Mouse (Mus musculus) hindbrain, embryonic 15.5 days (tissue): Measurements from ENCODE around the gene Them4. TPM values are rescaled to one million over a fixed set of nuclear protein-coding genes. Genes with fewer than 3 reads are reported as not detected.
"Not testable (repeated sequence)": the region's sequence is repeated elsewhere in the genome, so short reads cannot be mapped to it uniquely, and the experiment has no call there.

Source experiments
- ATAC-seq: fragments of 200-750 bp; cut with Nextera tagmentation; 2 replicates; pipeline ENCODE4 v1.8.0; 2017; ENCODE audit warnings: low read depth, moderate number of reproducible peaks, moderate TSS enrichment; ENCODE audit not compliant: low FRiP score
- H3K27ac ChIP-seq: fragments of 300-500 bp; sonication (generic); replicated peaks from 2 replicates; pipeline ENCODE4 v1.5.1; 2015; ENCODE audit warnings: mild to moderate bottlenecking, inconsistent platforms
- H3K27me3 ChIP-seq: fragments of 300-500 bp; sonication (generic); 2 replicates; pipeline ENCODE4 v1.6.1; 2015; ENCODE audit warnings: control low read depth, inconsistent platforms
- H3K36me3 ChIP-seq: fragments of 300-500 bp; sonication (generic); 2 replicates; pipeline ENCODE4 v1.6.1; 2015; ENCODE audit warnings: control low read depth, inconsistent platforms
- H3K4me1 ChIP-seq: fragments of 300-500 bp; sonication (generic); replicated peaks from 2 replicates; pipeline ENCODE4 v1.6.1; 2015; ENCODE audit warnings: control low read depth, inconsistent platforms
- H3K4me2 ChIP-seq: fragments of 300-500 bp; sonication (generic); 2 replicates; pipeline ENCODE4 v1.6.1; 2015; ENCODE audit warnings: moderate library complexity, mild to moderate bottlenecking, inconsistent platforms
- H3K4me3 ChIP-seq: fragments of 300-500 bp; sonication (generic); 2 replicates; pipeline ENCODE4 v1.5.1; 2015; ENCODE audit warnings: mild to moderate bottlenecking, inconsistent platforms
- H3K9ac ChIP-seq: fragments of 300-500 bp; sonication (generic); 2 replicates; pipeline ENCODE4 v1.6.1; 2015; ENCODE audit warnings: inconsistent platforms
- H3K9me3 ChIP-seq: fragments of 300-500 bp; sonication (generic); 2 replicates; pipeline ENCODE4 v1.6.1; 2016; ENCODE audit warnings: control low read depth, inconsistent platforms
- WGBS: fragments of 180-500 bp; shearing (Covaris S2); methylation state at CpG from one replicate; pipeline ENCODE4 v1.1.7; 2015; 5-methylcytosine and 5-hydroxymethylcytosine counted together
- polyA plus RNA-seq: library from polyadenylated mRNA; unstranded; fragments of >200 nt; fragmentation: Nextera tagmentation; extraction: Ambion mirVana; gene quantifications from 2 replicates; pipeline ENCODE4 v1.2.1, GENCODE M21; 2015

The Them4 gene
- polyA plus RNA-seq, result 56.1 and 57.7 TPM in 2 replicates

DNA sequence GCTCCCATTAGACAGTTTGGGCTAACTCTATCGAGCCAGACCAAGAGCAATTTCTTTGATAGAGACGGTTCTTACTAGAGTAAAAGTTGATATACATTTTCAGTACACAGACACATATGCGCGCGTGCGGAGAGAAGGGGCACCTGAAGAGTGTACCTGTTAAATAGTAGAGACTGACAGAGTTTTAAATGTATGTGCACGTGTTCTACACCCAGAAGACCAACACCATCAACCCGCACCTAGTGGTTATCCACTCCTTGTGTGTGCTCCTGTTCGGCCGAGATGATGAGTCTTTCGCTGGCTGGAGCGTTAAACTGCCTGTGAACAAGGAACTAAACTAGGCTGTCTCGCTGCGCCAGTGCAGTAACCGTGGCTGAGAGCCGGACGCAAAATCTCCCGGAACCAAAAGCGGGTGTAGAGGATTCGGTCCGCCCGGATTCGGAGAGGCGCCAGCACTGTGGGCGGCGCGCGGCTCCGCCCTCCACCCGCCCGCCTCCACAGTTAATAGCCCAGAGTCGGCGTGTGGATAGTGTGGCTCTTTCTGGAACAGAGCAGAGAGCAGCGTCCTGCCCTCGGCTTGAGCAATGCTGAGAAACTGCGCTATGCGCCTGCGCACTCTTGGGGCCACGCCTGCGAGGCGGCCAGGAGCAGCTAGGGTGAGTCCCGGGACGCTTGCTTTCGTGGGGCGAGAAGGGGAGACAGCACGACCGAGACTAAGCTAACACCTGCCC is at the start of gene Them4:
Gene Them4, plus strand, starts transcription at position 457 of the 731 bp plus-strand sequence.
- Histone ChIP-seq H3K4me1 (peaks cover 21% of the 10 kb centered on the region), H3K9me3 (no peaks in the 10 kb centered on the region), H3K4me3 (peak within 1 kb of the TSS; percentile 53), H3K4me2 (peak within 1 kb of the TSS; percentile 74), H3K27me3 (no peaks in the 10 kb centered on the region), H3K9ac (peak within 1 kb of the TSS; percentile 63), H3K27ac (peak within 1 kb of the TSS; percentile 83), H3K36me3 (no peaks in the 10 kb centered on the region)
- ATAC-seq, result peak; percentile 99
- WGBS, result 3% methylated on average over 47 of the region's 47 CpGs

DNA sequence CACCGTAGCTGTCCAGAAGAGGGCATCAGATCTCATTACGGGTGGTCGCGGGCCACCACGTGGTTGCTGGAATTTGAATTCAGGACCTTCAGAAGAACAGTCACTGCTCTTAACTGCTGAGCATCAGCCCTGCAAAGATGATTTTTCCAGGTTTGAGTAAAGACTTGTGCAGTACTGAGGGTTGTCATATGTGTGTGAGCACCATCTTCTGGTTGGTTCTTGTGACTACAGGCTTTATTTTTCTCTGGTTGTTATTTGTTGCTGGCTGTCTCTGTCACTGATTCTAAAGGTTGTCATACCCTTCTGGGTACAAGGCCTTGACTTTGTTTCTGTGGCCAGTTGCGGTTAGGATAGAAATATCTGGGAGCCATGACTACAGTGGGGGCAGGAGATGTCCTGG is 49.3 kb upstream of the Them4 start:
- Histone ChIP-seq H3K9me3 (no peaks in the 10 kb centered on the region), H3K27ac (no peak overlapping the region), H3K4me1 (no peaks in the 10 kb centered on the region), H3K27me3 (no peaks in the 10 kb centered on the region), H3K36me3 (no peaks in the 10 kb centered on the region), H3K4me3 (no peak overlapping the region), H3K4me2 (no peak overlapping the region), H3K9ac (no peak overlapping the region)
- peak; percentile 75 for ATAC-seq
- 54% methylated on average over 6 of the region's 6 CpGs for WGBS

DNA sequence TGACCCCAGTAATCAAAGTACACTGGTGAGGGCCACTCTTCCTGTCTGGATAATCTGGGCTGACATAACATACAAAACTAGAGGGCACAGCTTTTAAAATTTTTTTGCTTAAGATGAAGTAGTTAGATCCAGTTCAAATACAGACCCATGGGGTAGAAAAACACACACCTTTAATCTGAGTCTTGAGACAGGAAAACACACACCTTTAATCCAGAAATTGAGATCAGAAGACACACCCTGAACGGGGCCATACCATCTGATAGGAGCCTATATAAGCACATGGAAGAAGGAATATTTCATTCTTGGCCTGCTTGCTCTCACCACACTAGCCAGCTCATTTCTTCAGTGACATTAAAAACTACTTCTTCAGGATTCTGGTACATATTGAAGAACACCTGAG is 46.2 kb upstream of the Them4 start, which contains the start of gene Gm4778:
Gene Gm4778, plus strand, starts transcription at position 301 of the 400 bp plus-strand sequence.
- H3K4me2 ChIP-seq, H3K27ac ChIP-seq, H3K4me3 ChIP-seq, H3K27me3 ChIP-seq, H3K4me1 ChIP-seq, ATAC-seq, H3K9me3 ChIP-seq, H3K36me3 ChIP-seq, H3K9ac ChIP-seq: not testable (repeated sequence)
- WGBS, result 90% methylated on average over 1 of the region's 1 CpGs

DNA sequence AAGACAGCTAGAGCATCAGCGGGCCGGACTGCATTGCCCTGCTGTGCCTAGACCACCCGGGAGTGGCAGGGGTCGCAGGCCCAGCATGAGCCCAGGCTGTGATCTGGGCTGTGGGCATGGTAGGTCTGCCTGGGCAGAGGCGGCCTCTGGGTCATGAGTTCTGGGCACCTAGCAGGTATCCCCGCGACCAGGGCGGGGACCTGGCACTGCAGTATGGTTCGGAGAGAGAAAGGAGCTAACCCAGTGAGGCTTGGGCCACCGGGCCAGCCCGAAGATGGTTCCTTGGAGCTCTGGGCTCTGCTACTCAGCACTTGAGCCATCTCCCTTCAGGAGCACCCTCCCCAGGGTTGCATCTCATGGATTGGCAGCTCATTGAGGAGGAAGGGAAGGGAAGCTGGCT is 33.9 kb upstream of the Them4 start:
- 86% methylated on average over 11 of the region's 11 CpGs for WGBS
- Histone ChIP-seq H3K4me3 (no peak overlapping the region), H3K36me3 (no peaks in the 10 kb centered on the region), H3K9ac (no peak overlapping the region), H3K9me3 (no peaks in the 10 kb centered on the region), H3K27me3 (no peaks in the 10 kb centered on the region), H3K4me2 (no peak overlapping the region), H3K27ac (no peak overlapping the region), H3K4me1 (no peaks in the 10 kb centered on the region)
- ATAC-seq, result no peak

DNA sequence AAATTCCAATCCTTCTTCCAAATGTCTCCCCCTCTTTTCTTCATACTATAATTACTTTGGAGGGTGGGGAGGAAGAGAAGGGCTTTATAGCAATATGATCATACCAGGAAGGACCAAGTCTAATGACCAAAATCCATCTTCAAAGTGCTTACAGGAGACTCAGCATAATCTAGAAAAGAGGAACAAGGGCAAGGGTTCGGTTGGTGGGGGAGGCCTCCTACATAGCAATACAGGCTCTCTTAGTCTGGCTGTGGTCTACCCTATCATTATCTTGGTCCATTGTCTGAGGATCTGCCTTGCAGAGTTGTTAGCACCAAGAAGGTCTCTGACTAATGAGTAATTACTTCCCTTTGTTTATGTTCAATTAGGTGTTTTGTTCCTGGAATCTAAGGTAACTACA is 4.4 kb upstream of the Them4 start:
- no peaks in the 10 kb centered on the region for H3K27me3 ChIP-seq
- 93% methylated on average over 1 of the region's 1 CpGs for WGBS
- no peak for ATAC-seq
- no peak overlapping the region for H3K27ac ChIP-seq
- no peaks in the 10 kb centered on the region for H3K36me3 ChIP-seq
- no peaks in the 10 kb centered on the region for H3K9me3 ChIP-seq
- H3K4me1 ChIP-seq, result peaks cover 5% of the 10 kb centered on the region
- no peak overlapping the region for H3K4me2 ChIP-seq
- H3K4me3 ChIP-seq, result no peak overlapping the region
- H3K9ac ChIP-seq, result no peak overlapping the region

DNA sequence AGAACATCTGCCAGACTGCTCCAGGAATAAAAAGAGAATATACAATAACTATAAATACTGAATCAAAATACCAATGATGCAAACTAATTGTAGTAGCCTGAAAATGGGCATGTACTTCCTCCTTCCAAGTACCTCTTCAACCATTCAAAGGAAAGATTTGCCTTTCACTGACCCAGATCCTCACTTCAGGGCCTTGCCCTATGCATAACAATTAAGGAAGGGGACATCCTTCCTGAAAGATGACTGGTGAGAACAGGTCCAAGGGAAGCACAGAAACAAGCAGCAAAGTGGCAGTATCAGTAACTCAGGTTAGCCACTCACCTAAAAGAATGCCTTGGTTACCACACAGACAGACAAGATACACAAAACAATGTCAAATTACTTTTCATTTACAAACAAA is 2.9 kb upstream of the Them4 start:
- Histone ChIP-seq H3K9ac (no peak overlapping the region), H3K4me1 (peaks cover 20% of the 10 kb centered on the region), H3K36me3 (no peaks in the 10 kb centered on the region), H3K27me3 (no peaks in the 10 kb centered on the region), H3K4me3 (no peak overlapping the region), H3K4me2 (no peak overlapping the region), H3K9me3 (no peaks in the 10 kb centered on the region), H3K27ac (no peak overlapping the region)
- ATAC-seq, result no peak

DNA sequence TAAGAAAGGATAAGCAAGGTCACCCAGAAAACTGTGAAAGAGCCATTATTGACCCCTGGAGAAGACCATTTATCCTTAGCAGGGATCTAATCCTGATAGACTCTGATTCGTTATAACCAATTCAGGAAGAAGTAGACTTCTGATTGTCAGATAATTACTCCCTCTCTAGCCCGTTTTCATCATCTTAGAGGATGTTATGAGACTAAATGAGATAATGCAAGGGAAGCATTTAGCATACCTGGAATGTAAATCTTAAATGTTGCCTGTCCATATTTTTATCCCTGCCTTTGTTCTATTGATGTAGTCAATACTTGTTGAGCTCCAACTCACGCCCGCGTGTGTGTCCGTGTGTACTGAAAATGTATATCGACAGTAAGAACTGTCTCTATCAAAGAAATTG is 602 bp downstream of the Them4 start:
- peak; percentile 1; the same call in 1 of the 2 replicates for ATAC-seq
- H3K27ac ChIP-seq, result peak overlapping the region; percentile 83
- H3K9me3 ChIP-seq, result no peaks in the 10 kb centered on the region
- H3K9ac ChIP-seq, result peak overlapping the region; percentile 63
- peak overlapping the region; percentile 53 for H3K4me3 ChIP-seq
- H3K36me3 ChIP-seq, result no peaks in the 10 kb centered on the region
- peaks cover 21% of the 10 kb centered on the region for H3K4me1 ChIP-seq
- WGBS, result 41% methylated on average over 7 of the region's 7 CpGs
- no peaks in the 10 kb centered on the region for H3K27me3 ChIP-seq
- H3K4me2 ChIP-seq, result peak overlapping the region; percentile 74

DNA sequence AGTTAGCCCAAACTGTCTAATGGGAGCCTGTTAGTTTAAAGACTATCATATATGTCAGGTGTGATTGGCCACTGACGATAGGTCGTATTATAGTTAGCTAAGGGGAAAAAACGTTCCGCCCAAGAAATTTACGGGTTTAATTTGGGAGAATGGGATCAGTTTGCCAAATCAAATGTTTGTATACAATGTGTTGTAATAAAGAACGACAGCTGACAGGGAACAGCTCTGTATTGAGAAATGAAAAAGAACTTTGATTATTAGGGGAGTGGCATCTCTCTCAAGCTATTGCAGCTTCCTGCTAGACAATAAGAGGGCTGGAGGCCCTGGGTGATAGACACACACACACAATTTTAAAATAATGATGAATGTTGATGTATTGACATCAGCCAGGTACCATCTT is 1.0 kb downstream of the Them4 start:
- Histone ChIP-seq H3K4me1 (peaks cover 21% of the 10 kb centered on the region), H3K27ac (peak overlapping the region; percentile 83; the same call in 1 of the 2 replicates), H3K36me3 (no peaks in the 10 kb centered on the region), H3K9me3 (no peaks in the 10 kb centered on the region), H3K9ac (peak overlapping the region; percentile 63), H3K27me3 (no peaks in the 10 kb centered on the region), H3K4me2 (peak overlapping the region; percentile 74), H3K4me3 (peak overlapping the region; percentile 53)
- WGBS, result 78% methylated on average over 6 of the region's 6 CpGs
- ATAC-seq, result no peak

DNA sequence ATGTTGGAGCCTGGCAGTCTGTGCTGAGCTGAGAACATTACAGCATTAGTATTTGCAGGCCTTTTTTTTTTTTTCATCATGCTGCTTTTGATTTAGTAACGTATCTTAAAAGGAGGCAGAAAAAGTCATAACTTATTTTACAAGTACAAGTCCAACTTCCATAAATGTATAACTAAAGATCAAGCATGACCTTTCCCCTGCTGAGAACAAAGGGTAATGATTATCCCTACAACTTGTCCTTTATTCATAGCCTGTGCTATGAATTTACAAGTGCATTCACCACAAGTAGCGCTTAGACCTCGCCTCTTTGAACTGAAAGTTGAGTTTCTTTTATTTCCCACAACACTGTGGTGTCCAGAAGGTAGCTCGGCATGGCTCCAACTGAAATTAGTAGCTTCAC is 1.5 kb downstream of the Them4 start:
- ATAC-seq, result no peak
- H3K4me3 ChIP-seq, result peak overlapping the region; percentile 53
- no peak overlapping the region for H3K27ac ChIP-seq
- peaks cover 21% of the 10 kb centered on the region for H3K4me1 ChIP-seq
- WGBS, result 81% methylated on average over 4 of the region's 4 CpGs
- H3K27me3 ChIP-seq, result no peaks in the 10 kb centered on the region
- no peak overlapping the region for H3K9ac ChIP-seq
- no peaks in the 10 kb centered on the region for H3K9me3 ChIP-seq
- H3K36me3 ChIP-seq, result no peaks in the 10 kb centered on the region
- peak overlapping the region; percentile 74 for H3K4me2 ChIP-seq

DNA sequence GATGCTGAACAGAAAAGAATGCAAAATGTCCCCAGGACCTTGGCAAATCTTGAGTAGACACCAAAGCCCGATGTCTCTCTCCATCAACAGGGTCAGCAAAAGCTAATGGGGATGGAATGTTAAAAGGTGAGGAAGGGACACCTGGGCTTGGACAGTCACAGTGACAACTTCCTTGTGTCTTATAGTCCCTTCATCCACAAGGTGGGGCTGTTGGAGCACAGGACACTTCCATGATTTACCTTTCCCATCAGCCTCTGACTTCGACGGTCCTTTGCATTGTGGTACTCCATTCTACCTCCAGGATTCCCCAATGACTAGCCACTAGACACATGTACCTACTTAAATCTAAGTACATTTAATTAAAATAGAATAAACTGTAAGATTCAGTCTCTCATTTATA is 18.8 kb downstream of the Them4 start:
- Histone ChIP-seq H3K27me3 (no peaks in the 10 kb centered on the region), H3K9ac (no peak overlapping the region), H3K4me1 (no peaks in the 10 kb centered on the region), H3K36me3 (peaks cover 45% of the 10 kb centered on the region), H3K9me3 (no peaks in the 10 kb centered on the region), H3K27ac (no peak overlapping the region), H3K4me2 (no peak overlapping the region), H3K4me3 (no peak overlapping the region)
- 63% methylated on average over 3 of the region's 3 CpGs for WGBS
- ATAC-seq, result no peak

DNA sequence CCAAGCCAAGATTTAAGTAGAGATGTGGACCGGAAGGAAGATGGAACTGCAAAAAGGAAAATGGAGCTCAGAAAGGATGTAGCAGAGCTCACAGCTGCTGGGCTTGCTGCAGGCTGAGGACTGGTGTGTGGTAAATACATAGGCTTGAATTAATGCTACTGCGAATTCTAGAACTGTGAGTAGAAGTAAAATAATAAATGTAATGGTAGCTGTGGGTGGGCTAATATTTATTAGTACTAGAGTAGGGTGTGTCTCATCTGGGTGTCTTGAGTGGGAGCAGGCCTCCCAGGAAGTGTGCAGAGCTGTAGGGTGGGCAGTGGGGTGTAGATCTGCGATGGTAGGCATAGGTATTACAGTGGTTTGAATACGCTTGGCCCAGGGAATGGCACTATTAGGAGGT is 24.6 kb downstream of the Them4 start:
- H3K27ac ChIP-seq, result no peak overlapping the region
- H3K9ac ChIP-seq, result no peak overlapping the region
- H3K4me3 ChIP-seq, result no peak overlapping the region
- H3K4me2 ChIP-seq, result no peak overlapping the region
- H3K27me3 ChIP-seq, result no peaks in the 10 kb centered on the region
- 92% methylated on average over 4 of the region's 4 CpGs for WGBS
- ATAC-seq, result no peak
- no peaks in the 10 kb centered on the region for H3K9me3 ChIP-seq
- H3K4me1 ChIP-seq, result no peaks in the 10 kb centered on the region
- H3K36me3 ChIP-seq, result peaks cover 23% of the 10 kb centered on the region

DNA sequence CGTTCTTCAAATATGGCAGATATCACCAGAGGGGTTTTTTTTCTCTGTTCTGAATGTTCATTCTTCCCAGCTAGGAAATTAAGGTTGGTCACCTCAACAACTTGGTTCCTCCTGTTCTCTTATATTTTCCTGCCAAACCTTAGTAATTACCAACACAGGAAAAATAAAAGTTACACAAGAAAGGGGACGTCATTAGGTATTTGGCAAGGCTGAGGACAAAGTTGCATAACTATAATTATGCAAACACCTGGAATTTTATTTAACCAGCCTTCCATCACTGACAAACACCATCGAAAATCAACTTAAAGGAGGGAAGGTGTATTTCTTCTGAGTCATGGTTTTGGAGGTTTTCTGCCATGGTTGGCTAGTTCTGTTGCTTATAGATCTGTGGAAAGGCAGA is 28.6 kb downstream of the Them4 start:
- Histone ChIP-seq H3K9ac (no peak overlapping the region), H3K27me3 (no peaks in the 10 kb centered on the region), H3K36me3 (no peaks in the 10 kb centered on the region), H3K9me3 (no peaks in the 10 kb centered on the region), H3K4me1 (no peaks in the 10 kb centered on the region), H3K27ac (no peak overlapping the region), H3K4me2 (no peak overlapping the region), H3K4me3 (no peak overlapping the region)
- 93% methylated on average over 3 of the region's 3 CpGs for WGBS
- no peak for ATAC-seq

DNA sequence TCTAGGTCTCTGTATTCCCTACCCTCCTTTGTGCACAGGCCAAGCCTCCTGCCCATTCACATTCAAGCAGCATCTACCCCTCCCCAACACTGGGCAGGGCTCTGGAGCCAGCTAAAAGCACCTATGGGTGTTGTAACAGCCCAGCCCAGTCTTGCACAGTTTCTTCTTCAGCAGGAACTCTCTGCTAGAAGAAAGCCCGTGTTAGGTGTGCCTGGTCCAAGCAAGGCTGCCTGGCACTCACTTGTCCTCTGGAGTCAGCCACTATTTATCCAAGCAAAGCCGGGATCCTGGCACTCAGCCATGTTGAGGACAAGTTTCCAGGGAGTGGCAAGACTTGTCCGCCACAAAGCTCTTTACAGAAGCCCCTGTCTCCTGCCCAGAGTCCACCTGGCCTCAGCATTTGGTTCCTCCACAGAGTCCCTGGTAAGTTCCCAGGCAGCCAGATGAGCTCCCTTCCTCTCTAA is 32.1 kb downstream of the Them4 start, which contains the start of gene Them5:
Gene Them5, plus strand, starts transcription at position 141 of the 464 bp plus-strand sequence.
- Histone ChIP-seq H3K4me1 (no peaks in the 10 kb centered on the region), H3K9me3 (no peaks in the 10 kb centered on the region), H3K27me3 (no peaks in the 10 kb centered on the region), H3K36me3 (no peaks in the 10 kb centered on the region), H3K4me2 (no peak within 1 kb of the TSS), H3K4me3 (no peak within 1 kb of the TSS), H3K9ac (no peak within 1 kb of the TSS), H3K27ac (no peak within 1 kb of the TSS)
- WGBS, result 51% methylated on average over 3 of the region's 3 CpGs
- ATAC-seq, result peak; percentile 38; the same call in 1 of the 2 replicates
